Mouse (Mus musculus) lung, embryonic 14.5 days (tissue): Measurements from ENCODE around the gene Golgb1. TPM values are rescaled to one million over a fixed set of nuclear protein-coding genes. Genes with fewer than 3 reads are reported as not detected.

Experiments
- ATAC-seq: fragments of 200-750 bp; cut with Nextera tagmentation; 2 replicates; pipeline ENCODE4 v1.8.0; 2017; ENCODE audit warnings: mild to moderate bottlenecking, moderate TSS enrichment, moderate library complexity; ENCODE audit not compliant: insufficient read depth
- DNase-seq: peaks from one replicate; pipeline ENCODE4 v3.0.0-alpha.2; 2015
- H3K27ac ChIP-seq: fragments of 300-500 bp; sonication (generic); 2 replicates; pipeline ENCODE4 v1.5.1; 2014; ENCODE audit warnings: low read depth, mild to moderate bottlenecking, moderate library complexity
- H3K27me3 ChIP-seq: fragments of 300-500 bp; sonication (generic); 2 replicates; pipeline ENCODE4 v1.6.1; 2014; ENCODE audit warnings: low read length, control low read depth; ENCODE audit not compliant: insufficient read depth
- H3K36me3 ChIP-seq: fragments of 300-500 bp; sonication (generic); 2 replicates; pipeline ENCODE4 v1.6.1; 2014; ENCODE audit warnings: control low read depth; ENCODE audit not compliant: insufficient read depth
- H3K4me1 ChIP-seq: fragments of 300-500 bp; sonication (generic); 2 replicates; pipeline ENCODE4 v1.6.1; 2014; ENCODE audit warnings: antibody characterized with exemption, control low read depth; ENCODE audit not compliant: insufficient read depth
- H3K4me2 ChIP-seq: fragments of 300-500 bp; sonication (generic); 2 replicates; pipeline ENCODE4 v1.6.1; 2014; ENCODE audit warnings: mild to moderate bottlenecking
- H3K4me3 ChIP-seq: fragments of 300-500 bp; sonication (generic); 2 replicates; pipeline ENCODE4 v1.5.1; 2014; ENCODE audit warnings: low read depth, low read length
- H3K9ac ChIP-seq: fragments of 300-500 bp; sonication (generic); 2 replicates; pipeline ENCODE4 v1.6.1; 2014
- H3K9me3 ChIP-seq: fragments of 300-500 bp; sonication (generic); 2 replicates; pipeline ENCODE4 v1.6.1; 2016; ENCODE audit warnings: low read depth, low read length, control low read depth
- CTCF ChIP-seq: IDR thresholded peaks from 2 replicates; pipeline ENCODE4 v1.5.1; 2016; ENCODE audit warnings: antibody characterized with exemption, low read depth
- WGBS: fragments of 180-500 bp; shearing (Covaris S2); extraction: QIAGEN DNeasy Blood & Tissue Kit; methylation state at CpG from one replicate; pipeline ENCODE4 v1.1.7; 2014; 5-methylcytosine and 5-hydroxymethylcytosine counted together
- polyA plus RNA-seq: library from polyadenylated mRNA; unstranded; fragments of >200 nt; fragmentation: Nextera tagmentation; extraction: Ambion mirVana; gene quantifications from 2 replicates; pipeline ENCODE4 v1.2.1, GENCODE M21; 2014

Gene Golgb1
- polyA plus RNA-seq, 1 experiment from 2014 or later, result 89.9 TPM

DNA sequence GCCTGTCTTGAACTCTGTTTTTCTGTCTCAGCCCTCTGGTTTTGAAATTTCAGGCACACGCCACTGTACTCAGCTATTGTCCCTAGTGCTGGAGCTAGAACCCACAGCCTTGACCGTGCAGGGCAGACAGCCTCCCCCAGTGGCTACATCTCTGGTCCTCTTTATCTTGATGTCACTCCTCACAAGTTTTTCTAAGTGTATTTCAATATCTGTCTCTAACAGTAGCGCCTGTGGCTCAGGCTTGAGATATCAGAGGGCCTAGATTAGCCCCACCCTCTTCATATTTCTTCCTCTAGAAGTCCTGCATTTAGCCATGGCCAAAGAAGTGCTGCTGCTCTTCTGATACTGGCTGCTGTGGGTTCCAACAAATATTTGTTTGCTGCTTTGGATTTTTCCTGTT is 15.6 kb downstream of the Golgb1 start:
- Histone ChIP-seq H3K4me2 (no peak overlapping the region), H3K36me3 (peaks cover 65% of the 10 kb centered on the region), H3K27me3 (no peaks in the 10 kb centered on the region), H3K27ac (no peak overlapping the region), H3K4me3 (no peak overlapping the region), H3K4me1 (no peaks in the 10 kb centered on the region), H3K9ac (no peak overlapping the region), H3K9me3 (no peaks in the 10 kb centered on the region)
- no peak for TF ChIP-seq CTCF
- no peak for ATAC-seq
- 88% methylated on average over 3 of the region's 3 CpGs for WGBS
- no peak for DNase-seq

DNA sequence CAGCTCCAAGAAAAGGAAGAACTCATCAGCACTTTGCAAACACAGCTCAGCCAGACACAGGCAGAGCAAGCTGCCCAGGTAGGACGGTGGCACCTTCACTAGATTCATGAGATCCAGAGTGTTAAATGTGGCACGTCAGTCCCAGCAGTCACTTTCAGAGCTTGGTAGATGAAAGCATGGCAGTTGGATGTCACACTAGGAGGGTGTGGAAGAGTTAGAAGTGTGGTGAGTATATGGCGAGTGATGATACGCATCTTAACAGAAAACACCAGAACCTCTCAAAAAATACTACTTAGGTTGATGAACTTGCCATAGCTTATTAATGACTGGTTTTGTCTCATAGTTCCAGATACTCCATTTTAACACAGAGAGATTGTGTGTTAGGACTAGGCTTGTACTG is 16.5 kb downstream of the Golgb1 start:
- WGBS, result 91% methylated on average over 4 of the region's 4 CpGs
- no peak for ATAC-seq
- H3K4me3 ChIP-seq, result no peak overlapping the region
- no peak for TF ChIP-seq CTCF
- H3K27me3 ChIP-seq, result no peaks in the 10 kb centered on the region
- no peak overlapping the region for H3K9ac ChIP-seq
- H3K4me1 ChIP-seq, result no peaks in the 10 kb centered on the region
- no peak for DNase-seq
- no peaks in the 10 kb centered on the region for H3K9me3 ChIP-seq
- H3K36me3 ChIP-seq, result peaks cover 66% of the 10 kb centered on the region
- no peak overlapping the region for H3K4me2 ChIP-seq
- H3K27ac ChIP-seq, result no peak overlapping the region

DNA sequence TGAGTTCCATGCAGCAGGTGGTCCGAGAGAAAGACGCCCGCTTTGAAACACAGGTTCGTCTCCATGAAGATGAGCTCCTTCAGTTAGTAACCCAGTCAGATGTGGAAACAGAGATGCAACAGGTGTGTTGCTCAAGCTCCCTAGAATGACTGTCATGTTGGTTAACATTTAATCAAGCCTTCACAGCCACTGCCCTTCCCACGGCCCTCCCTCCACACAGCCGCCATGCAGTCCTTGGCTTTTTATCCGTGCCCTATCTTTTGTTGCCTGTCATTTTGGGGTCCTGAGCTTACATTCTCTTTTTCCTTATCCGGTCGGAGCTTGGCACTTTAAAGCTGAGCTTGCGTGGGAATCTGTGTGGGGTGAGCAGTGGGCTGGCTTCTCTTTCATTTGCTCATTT is 18.4 kb downstream of the Golgb1 start:
- Histone ChIP-seq H3K9ac (no peak overlapping the region), H3K27me3 (no peaks in the 10 kb centered on the region), H3K4me2 (no peak overlapping the region), H3K4me1 (no peaks in the 10 kb centered on the region), H3K4me3 (no peak overlapping the region), H3K9me3 (no peaks in the 10 kb centered on the region), H3K36me3 (peaks cover 68% of the 10 kb centered on the region), H3K27ac (no peak overlapping the region)
- no peak for TF ChIP-seq CTCF
- DNase-seq (no peak), ATAC-seq (no peak)
- 84% methylated on average over 10 of the region's 10 CpGs for WGBS

DNA sequence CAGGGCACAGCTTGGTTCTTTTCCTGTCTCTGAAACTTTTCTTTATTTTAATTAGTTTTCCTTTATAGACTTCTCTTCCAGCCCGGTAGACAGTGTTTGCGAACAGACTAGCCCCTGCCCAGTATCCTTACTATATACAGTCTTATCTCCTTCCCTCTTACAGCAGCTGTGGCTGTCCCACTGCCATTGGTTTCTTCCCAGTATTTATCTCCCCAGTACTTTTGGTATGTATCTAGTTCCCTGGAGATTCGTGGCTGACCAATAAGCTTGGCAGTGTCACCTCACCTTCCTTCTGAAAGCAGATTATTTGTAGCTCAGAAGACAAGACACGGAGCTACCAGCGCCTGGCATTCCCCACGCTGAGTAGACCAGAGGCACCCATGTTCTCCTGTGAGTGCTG is 21.8 kb downstream of the Golgb1 start:
- no peak overlapping the region for H3K4me2 ChIP-seq
- no peak overlapping the region for H3K9ac ChIP-seq
- H3K4me3 ChIP-seq, result no peak overlapping the region
- no peaks in the 10 kb centered on the region for H3K9me3 ChIP-seq
- DNase-seq (no peak), ATAC-seq (no peak)
- no peak overlapping the region for H3K27ac ChIP-seq
- no peak for TF ChIP-seq CTCF
- peaks cover 71% of the 10 kb centered on the region for H3K36me3 ChIP-seq
- H3K27me3 ChIP-seq, result no peaks in the 10 kb centered on the region
- no peaks in the 10 kb centered on the region for H3K4me1 ChIP-seq
- 84% methylated on average over 6 of the region's 6 CpGs for WGBS

- no peaks in the 10 kb centered on the region for H3K27me3 ChIP-seq
- no peaks in the 10 kb centered on the region for H3K9me3 ChIP-seq
- H3K36me3 ChIP-seq, result peaks cover 61% of the 10 kb centered on the region
- no peak for TF ChIP-seq CTCF
- WGBS, result 80% methylated on average over 5 of the region's 5 CpGs
- H3K4me1 ChIP-seq, result no peaks in the 10 kb centered on the region
- no peak for DNase-seq
- no peak overlapping the region for H3K9ac ChIP-seq
- H3K27ac ChIP-seq, result no peak overlapping the region
- H3K4me2 ChIP-seq, result no peak overlapping the region
- H3K4me3 ChIP-seq, result no peak overlapping the region
- ATAC-seq, result no peak
Measured at GRCm38 (mm10) chr16:36903156-36903555, 28.2 kb downstream of the Golgb1 start.

GRCm38 (mm10) chr16:36911909-36912308 is 37.0 kb downstream of the Golgb1 start:
- no peak overlapping the region for H3K27ac ChIP-seq
- ATAC-seq, result peak; percentile 69; the same call in 1 of the 2 replicates

GRCm38 (mm10) chr16:36912311-36912710 is 37.4 kb downstream of the Golgb1 start:
- no peak overlapping the region for H3K4me2 ChIP-seq
- H3K9me3 ChIP-seq, result no peaks in the 10 kb centered on the region
- H3K27ac ChIP-seq, result no peak overlapping the region
- no peaks in the 10 kb centered on the region for H3K4me1 ChIP-seq
- H3K4me3 ChIP-seq, result no peak overlapping the region
- DNase-seq (peak; percentile 75), ATAC-seq (peak; percentile 71; the same call in 1 of the 2 replicates)
- H3K27me3 ChIP-seq, result no peaks in the 10 kb centered on the region
- H3K9ac ChIP-seq, result no peak overlapping the region
- TF ChIP-seq CTCF, result no peak
- peaks cover 69% of the 10 kb centered on the region for H3K36me3 ChIP-seq
- WGBS, result 68% methylated on average over 13 of the region's 13 CpGs

More at GRCm38 (mm10) chr16:36911909-36912308, 37.0 kb downstream of the Golgb1 start:
- peak; percentile 28 for DNase-seq
- TF ChIP-seq CTCF, result no peak
- no peak overlapping the region for H3K9ac ChIP-seq
- H3K36me3 ChIP-seq, result peaks cover 67% of the 10 kb centered on the region
- H3K9me3 ChIP-seq, result no peaks in the 10 kb centered on the region
- H3K4me2 ChIP-seq, result no peak overlapping the region
- no peak overlapping the region for H3K4me3 ChIP-seq
- WGBS, result 71% methylated on average over 10 of the region's 10 CpGs
- H3K4me1 ChIP-seq, result no peaks in the 10 kb centered on the region
- no peaks in the 10 kb centered on the region for H3K27me3 ChIP-seq

DNA sequence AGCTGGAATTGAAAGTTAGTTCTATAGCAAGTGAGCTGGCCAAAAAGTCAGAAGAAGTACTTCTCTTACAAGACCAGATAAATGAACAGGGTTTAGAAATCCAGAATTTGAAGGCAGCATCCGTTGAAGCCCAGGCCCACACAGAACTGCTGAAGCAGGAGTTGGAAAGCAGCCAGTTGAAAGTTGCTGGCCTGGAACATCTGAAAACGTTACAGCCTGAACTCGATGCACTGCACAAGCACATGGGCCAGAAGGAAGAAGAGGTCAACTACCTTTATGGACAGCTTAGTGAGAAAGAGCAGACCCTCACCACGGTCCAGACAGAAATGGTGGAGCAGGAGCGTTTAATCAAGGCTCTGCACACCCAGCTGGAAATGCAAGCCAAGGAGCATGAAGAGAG is 39.3 kb downstream of the Golgb1 start:
- 68% methylated on average over 5 of the region's 5 CpGs for WGBS
- H3K9me3 ChIP-seq, result no peaks in the 10 kb centered on the region
- no peaks in the 10 kb centered on the region for H3K27me3 ChIP-seq
- no peak for TF ChIP-seq CTCF
- H3K9ac ChIP-seq, result no peak overlapping the region
- peaks cover 73% of the 10 kb centered on the region for H3K36me3 ChIP-seq
- H3K4me3 ChIP-seq, result no peak overlapping the region
- no peak overlapping the region for H3K27ac ChIP-seq
- peak; percentile 37 for DNase-seq
- no peak overlapping the region for H3K4me2 ChIP-seq
- ATAC-seq, result no peak
- no peaks in the 10 kb centered on the region for H3K4me1 ChIP-seq
